Mouse (Mus musculus) WW6 (cell line): ENCODE measurements at regions not wholly inside any gene's neighbourhood (a gene's known extent, or its start where the extent isn't known, plus 50 kb on each side); places are given as distances from the start of the nearest gene placed in this dataset.
"Not testable (repeated sequence)": the region's sequence is repeated elsewhere in the genome, so short reads cannot be mapped to it uniquely, and the experiment has no call there.

ENCODE experiments used
- DNase-seq: peaks from one replicate; pipeline ENCODE4 v3.0.0-alpha.2; 2013; ENCODE audit warnings: low read depth, low spot score

DNA sequence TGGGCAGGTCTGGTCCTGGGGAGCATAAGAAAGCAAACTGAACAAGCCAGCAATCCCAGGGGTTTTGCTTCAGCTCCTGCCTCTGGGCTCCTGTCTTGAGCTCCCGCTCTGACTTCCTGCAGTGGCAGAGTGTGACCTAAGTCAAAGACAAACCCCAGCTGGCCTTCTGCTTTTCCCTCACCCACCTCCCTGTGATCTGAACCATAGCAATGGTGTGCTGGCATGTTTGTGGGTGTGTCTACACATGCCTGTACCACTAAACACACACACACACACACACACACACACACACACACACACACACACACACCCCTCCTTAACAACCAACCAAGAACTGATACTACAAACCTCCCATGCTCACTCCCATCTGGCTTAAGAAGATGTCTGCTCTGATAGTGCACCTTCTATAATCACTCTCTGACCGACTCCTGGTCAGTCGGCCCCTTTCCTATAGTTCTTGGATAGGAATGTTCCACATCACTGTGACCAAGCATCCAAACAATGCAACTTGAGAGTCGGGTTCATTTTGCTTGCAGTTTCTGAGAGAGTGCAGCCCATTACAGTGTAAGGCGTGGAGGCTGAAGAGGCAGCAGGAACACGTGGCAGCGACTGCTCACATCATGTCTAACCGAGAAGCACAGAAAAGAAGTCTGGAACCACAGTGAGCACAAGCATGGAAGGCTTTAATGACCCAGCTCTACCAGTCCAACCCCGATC lies 134.4 kb downstream of the Tcp10c start:
- DNase-seq: no peak

DNA sequence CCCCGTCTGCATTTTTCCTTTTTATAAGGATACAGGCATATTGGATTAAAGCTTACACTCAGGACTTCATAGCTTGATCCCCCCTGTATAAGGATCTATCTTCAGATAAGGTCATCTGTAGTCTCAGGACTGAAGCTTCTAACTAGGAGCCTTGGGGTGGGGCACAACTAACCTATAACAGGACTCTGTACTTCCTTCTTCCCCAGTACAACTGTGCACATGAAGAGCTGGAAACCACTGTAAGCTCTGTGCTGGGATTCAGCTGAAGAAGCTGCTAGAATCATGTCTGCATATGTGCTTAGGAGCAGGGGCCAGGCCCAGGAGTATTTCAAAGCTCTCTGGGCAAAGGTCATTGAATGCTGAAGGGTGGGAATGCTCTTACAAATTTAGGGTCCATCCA lies 137.9 kb downstream of the Tcp10c start:
- DNase-seq: not testable (repeated sequence)

DNA sequence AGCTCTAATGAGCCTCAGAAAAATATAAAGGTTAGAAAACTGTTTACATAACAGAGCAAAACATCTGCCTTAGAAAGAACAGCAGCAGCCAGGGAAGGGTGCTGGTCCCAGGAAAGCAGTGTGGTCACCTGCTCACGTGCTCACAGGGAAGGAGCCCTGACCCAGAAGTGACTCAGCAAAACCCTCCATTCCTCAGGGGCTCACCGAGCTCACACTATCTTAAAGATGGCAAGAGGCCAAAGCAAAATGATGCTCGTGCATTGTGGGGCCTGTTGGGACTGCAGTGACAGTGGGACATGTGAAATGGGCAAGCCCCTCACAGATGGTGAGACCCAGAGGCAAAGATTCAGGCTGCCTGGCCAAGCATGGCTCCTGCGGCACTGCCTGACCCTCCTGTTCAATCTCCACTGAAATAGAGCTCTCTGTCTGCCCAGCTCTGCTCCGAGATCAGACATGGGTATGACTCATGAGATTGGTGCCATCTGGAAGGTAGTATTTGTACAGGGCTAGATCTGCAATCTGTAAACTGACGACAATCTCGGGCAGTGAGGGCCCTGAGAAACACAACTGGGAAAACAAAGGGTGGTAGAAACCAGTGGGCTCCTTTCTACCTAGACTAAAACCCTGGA lies 138.4 kb downstream of the Tcp10c start:
- DNase-seq: not testable (repeated sequence)

DNA sequence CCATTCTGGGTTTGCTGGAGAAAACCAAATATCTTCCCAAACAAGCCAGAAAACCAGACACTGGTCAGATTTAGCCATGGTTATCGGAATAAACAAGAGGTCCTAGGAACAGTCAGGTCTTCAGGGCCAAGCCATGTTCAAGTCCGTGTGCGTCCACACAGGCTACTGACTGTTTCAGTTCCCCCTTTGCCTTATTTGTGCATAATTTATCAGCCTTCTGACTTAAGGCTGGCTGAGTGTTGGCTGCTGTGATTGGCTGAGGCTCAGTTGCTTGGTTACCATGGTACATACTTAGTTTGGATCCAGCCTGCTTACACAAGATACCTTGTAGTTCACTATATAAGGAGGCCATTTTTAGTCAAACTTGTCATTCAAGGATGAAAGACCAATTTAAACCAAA lies 139.5 kb downstream of the Tcp10c start:
- DNase-seq: not testable (repeated sequence)

DNA sequence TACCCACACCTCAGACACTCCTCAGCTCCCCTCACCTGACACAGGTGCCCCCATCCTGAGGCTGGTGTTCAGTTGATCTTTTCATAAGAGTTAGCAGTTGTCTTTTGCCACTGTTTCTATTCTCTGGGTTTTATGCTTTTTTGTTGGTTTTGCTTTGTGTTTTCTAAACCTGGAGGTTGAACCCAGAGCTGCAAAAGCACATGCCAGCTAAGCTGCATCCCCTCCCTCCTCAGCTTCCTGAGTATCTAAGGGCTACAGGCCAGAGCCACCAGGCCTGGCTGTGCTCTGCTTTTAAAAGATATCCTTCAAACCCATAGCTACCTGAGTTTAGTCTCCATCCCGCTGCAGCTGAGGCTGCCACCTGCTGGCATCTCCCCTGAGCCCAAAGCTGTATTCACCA lies 140.1 kb downstream of the Tcp10c start:
- not testable (repeated sequence) for DNase-seq

DNA sequence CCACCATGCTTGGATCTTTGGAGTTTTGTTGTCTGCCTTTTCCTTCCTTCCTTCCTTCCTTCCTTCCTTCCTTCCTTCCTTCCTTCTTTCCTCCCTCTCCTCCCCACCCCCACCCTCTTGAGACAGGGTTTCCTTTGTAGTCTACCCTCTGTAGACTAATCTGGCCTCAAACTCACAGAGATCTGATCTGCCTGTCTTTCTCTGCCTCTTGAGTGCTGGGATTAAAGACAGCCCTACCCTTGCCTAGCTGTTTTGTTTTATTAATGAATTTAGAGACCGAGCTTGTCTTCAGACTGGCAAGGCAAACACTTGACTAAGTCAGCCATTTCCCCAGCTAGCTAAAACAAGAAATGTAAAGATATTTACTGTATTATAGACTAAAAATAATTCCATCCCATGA lies 150.0 kb downstream of the Tcp10c start:
- DNase-seq: not testable (repeated sequence)

DNA sequence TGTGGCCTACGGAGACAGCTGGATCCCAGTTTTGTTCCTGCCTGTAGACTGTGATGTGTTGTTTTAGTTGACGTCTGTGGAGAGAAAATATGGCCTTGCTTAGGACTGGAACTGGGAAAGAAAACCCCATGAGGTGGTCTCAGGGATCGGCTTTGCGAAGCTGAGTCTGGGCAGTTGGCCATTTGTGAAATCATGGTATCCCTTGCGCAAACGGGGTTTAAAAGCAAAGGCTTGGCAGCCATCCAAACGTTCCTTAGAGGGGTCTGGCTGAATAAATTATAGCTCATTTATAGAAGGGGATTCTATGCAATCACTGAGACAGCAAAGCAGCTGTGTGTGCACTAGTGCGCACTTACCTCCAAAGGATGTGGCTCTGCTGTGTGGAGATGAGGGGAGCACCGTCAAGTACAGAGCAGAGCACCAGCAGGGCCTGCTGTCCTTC lies 150.5 kb downstream of the Tcp10c start:
- not testable (repeated sequence) for DNase-seq

DNA sequence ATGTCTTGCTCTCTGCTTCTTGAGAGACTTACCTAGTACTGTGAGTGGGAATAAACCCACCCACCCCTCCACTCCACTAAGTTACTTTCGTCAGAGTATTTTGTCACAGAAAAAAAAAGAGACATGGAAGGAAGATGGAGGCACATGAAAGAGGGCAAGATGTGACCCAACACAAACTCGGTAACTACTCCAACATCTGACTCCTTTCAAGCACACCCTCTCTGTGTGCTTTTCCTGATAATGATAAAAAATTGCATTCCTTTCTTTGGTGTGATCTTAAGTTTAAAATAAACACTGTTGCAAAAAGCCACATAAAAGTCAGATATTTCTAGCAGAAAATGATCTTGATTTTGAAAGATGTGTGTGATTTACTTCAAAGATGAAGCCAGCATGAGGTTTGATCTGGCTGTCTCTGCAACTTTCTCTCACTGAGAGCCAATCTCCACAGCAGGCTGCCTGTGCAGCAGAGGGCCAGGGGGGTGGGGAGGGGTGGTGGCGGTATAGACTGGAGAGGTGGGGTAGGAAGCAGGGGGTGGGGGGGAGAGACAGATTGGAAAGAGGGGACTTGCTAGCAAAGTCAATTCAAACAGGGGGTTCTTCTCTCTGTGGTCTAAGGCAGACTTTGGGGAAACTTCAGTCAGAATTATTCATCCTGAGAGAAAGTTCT lies 153.2 kb downstream of the Tcp10c start:
- DNase-seq: not testable (repeated sequence)

DNA sequence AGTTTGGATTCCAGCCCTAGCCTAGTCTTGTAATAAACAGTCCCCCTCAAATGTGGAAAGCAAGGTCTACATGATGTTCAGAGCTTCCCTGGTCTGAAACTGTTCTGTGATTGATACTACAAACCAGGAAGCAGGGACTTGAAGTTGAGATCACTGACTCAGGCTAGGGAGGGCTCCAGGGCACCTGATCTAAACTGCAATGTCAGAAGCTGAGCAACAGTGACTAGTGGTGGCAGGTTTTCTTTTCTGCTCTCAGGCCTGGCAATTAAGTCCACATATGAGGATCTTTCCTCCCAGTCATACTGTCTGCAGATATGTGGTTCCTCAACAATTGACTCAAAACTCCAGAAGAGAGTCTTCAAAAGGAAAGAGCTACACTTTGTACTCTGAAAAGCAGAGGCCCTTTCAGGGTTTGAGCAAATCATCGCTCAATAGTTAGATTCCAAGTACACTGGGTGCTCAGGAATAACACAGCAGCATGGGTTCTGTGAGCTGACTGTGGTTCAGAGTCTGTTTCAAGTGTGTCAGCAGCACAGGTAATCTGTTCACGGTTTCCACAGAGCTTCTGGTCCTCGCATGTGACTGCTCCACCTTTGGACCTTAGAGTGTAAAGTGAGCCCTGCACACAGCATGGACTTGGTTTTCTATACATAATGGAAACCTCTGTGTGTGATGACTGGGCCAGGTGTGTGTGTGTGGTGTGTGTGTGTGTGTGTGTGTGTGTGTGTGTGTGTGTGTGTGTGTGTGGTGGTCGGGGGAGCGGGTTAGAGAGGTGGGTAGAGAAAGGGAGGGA lies 165.2 kb downstream of the Tcp10c start:
- not testable (repeated sequence) for DNase-seq

DNA sequence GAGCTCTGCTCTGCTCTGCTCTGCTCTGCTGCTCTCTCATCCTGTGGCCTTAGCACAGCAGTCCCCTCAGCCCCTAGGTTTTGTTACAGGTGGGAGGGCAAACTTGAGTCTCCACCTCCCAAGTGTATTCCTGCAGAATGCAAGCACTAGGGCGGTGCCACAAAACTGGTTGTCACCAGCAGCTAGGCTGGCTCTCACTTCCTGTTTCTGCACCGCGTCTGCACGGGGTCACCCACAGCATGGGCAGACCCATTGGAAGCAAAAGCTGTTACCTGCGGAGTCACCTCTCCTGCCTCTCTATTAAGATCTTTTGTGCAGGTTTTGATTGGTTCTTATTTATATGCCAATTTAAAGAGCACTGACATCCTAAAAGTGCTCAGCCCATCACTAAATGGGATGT lies 178.2 kb downstream of the Tcp10c start:
- DNase-seq: not testable (repeated sequence)

DNA sequence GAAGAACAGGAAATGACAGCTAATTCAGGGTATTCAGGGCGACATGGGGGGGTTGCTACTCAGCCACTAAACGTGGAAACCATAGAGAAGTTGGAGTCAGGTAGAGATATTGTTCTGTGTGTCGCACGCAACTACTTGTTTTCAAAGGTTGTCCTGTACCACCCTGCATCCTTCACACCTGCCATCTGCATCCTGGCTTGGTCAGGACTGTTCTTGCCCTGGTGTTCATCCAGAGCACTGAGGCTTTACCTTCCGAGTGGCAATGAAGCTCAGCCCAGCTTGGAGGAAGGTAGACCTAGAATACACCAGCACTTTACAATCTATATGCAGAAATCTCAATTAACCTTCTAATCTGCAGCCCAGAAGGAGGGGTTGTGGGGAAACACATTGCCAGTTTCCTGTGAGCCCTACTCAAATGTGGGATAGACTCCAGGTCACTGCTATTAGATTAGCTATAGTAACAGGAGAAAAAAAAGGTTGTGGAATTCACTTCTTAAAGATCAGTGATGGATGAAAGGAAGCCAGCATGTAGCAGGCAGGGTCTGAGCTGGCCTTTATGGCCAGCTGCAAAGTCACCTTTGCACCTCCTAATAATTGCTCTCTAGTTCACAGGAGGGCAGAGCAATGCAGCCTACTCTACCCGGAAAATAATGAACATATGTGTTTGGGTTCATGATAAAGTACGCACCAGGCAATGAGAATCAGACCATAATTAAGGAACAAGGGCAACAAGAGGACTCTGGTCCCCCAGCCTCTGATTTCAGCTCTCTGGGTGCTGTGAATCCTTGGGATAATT lies 186.3 kb downstream of the Tcp10c start:
- DNase-seq: no peak

DNA sequence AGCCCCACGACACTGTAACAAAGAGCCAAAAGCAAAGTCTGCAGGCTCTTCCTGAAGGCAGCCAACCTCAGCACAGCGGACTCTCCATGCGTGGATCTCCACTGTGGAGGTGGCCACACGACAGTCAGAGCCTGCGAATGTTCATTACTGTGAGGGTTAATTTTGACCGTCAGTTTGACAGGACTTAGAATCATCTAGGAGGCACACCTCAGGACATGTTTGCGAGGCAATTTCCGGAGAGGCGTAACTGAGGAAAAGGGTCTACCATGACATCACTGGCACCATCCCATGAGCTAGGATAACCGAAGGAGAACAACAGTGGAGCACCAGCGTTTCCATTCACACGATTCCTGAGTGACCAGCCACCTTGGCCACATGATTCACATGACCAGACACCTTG lies 186.9 kb downstream of the Tcp10c start:
- no peak for DNase-seq

DNA sequence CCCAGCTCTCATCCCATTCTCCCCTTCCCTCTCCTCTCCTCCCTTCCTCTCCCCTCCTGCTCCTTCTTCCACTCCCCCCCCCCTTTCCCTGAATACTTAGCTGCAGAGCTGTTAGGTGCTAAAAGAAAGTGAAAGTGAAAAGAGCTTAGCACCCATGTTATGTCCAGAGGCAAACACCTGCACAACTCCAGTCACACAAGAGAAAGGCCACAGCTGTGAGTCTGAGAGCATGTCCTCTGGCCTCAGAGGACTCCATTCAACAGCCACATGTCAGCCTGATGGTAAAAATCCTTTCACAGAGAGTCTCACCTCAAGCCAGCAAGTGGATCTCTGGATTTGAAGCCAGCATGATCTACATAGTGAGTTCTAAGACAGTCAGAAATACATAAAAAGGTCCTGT lies 187.9 kb downstream of the Tcp10c start:
- DNase-seq: no peak

DNA sequence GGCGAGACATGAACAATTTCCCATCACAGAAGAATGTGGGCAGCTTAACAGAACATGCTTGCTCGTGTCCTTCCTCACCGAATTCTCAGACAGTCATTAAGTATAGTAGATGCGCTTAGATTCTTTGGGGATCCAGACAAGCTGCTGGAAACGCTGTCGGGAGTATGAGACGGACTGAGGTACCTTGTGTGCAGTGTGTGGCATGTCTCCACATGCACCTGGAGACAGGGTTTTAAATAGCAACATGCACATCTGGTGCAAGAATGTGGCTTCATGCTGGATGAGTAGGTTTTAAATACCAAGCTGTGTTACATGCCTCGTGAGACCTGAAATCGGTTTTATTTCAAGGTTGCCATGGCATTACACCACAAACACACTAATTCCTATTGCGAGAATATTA lies 188.5 kb downstream of the Tcp10c start:
- no peak for DNase-seq

DNA sequence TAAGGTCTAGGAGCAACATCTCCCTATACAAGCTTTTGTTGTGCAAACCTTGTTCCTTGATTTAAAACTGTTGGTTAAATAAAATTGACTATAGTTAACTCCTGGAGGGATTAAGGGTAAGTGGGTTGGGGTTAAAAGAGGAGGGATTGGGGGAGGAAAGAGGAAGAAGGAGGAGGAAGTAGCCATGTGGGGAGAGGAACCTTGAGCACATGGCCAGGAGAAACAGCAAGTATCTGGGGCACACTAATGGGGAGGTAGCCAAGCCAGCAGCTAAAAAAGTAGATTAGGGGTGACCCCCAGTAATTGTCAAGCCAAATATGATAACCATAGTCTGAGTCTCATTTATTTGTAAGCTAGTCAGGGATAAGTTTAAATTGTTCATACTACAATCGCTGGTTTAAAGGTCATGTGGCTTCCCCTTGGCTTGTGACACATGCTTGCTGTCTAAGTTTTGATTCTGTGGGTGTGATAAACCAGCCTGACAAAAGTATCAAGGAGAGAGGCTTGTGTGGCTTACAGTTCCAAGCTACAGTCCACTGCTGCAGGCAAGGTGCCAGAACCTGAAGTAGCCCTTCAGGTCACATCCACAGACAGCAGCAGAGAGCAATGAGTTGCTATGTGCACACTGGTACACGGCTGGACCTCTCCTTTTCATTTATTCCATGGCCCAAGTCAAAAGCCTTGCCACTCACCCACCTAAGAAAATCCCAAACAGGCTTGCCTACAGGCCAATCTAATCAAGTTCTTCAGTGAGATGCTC lies 189.8 kb downstream of the Tcp10c start:
- no peak for DNase-seq

DNA sequence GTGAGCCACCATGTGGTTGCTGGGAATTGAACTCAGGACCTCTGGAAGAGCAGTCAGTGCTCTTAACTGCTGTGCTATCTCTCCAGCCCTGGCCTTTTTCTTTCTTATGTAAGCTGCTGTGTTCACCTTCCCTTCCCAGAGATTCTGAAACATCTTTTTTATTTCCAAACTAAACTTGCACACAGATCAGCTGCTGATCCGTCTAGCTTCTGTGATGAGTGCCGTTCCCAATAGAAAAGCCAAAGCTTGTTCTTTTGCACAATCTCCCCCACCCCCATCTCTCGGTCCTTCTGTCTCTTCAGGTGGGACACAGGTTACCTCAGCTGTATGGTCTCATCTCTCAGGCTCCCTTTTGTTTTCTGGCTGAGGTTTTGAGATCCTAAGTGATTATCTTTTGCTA lies 191.9 kb downstream of the Tcp10c start:
- no peak for DNase-seq

DNA sequence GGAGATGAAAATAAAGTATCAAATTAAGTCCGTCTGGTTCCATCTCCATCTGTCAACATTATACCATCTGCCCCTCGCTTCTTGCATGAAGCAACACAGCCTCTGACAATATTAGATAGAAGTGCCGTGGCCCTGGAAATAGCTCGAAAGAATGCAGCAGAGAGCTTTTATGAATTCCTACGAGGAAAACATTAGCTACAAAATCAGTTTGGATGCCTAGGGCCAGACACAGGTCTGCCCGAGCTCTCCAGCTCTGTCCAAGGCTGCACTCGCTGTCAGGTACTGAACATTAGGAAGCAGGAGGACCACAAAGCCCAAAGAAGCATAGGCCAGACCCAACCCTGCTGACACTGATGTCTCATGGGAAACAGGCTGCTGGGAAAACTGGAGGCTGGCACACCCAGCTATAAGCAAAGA lies 192.3 kb downstream of the Tcp10c start:
- DNase-seq: no peak

DNA sequence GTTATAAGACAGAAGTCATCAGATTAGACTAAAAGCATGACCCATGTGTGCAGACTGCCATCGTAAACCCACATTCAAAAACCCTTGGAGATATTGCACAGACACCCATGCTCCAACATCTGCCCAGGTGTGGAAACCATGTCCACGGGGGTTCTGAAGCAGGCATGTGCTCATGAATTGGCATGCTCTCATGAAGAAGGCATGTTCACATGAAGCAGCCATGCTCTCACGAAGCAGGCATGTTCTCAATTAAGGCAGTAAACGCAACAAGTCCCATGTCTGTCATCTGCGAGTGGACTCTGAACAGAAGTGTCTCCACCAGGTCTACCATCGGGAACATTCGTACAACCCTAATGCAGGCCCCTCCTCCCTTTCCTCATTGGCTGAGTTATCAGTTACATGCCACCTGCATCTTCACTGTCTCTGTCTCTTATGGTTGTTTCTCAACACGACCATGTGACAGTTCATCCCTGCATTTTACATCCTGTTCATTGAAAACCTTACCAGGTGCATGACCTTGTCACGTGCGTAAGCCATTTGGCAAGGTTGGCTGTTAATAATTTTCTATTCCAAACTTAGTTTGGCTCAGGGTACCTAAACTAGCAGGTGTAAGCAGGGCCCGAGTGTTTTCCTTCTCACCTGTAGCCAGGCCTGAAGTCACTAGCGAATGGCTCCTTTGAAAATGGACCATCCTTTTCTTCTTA lies 193.4 kb downstream of the Tcp10c start:
- DNase-seq: no peak

DNA sequence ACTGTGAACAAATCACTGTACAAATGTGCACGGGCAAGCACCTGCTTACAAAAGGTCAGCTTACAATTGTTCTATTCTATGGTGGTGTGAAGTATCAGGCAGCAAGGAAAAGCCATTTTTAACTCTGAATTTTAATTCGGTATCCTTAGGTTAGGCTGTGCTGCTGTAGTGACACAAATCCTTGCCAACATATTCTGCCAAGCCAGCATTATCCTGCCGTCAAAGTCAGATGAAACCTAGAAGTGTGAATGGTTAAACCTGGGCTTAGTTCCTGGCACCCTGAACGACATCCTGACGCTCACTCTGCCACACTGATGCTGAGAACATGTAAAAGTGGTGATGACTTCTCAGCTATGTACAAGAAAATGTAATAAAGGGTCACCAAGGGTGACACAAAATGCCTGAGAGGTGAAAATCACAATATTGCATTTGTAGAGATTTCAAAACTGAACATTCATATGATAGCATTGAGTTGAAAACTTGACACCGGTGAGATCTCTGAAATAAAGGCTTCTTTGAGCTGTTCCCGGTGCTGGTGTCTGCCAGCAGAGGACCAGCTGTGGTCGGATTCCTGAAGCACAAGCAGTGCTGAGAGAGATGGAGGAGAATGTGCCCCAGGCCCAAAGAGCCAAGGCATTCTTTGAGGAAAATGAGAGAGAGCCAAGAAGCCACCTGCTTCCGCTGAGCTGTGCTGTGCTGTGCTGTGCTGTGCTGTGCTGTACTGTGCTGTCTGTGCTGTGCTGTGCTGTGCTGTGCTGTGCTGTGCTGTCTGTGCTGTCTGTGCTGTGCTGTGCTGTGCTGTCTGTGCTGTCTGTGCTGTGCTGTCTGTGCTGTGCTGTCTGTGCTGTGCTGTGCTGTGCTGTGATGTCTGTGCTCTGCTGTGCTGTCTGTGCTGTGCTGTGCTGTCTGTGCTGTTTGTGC lies 195.9 kb downstream of the Tcp10c start:
- no peak for DNase-seq
